8 mouse cellular contexts compared by ENCODE assay signal in the genomic region with DNA sequence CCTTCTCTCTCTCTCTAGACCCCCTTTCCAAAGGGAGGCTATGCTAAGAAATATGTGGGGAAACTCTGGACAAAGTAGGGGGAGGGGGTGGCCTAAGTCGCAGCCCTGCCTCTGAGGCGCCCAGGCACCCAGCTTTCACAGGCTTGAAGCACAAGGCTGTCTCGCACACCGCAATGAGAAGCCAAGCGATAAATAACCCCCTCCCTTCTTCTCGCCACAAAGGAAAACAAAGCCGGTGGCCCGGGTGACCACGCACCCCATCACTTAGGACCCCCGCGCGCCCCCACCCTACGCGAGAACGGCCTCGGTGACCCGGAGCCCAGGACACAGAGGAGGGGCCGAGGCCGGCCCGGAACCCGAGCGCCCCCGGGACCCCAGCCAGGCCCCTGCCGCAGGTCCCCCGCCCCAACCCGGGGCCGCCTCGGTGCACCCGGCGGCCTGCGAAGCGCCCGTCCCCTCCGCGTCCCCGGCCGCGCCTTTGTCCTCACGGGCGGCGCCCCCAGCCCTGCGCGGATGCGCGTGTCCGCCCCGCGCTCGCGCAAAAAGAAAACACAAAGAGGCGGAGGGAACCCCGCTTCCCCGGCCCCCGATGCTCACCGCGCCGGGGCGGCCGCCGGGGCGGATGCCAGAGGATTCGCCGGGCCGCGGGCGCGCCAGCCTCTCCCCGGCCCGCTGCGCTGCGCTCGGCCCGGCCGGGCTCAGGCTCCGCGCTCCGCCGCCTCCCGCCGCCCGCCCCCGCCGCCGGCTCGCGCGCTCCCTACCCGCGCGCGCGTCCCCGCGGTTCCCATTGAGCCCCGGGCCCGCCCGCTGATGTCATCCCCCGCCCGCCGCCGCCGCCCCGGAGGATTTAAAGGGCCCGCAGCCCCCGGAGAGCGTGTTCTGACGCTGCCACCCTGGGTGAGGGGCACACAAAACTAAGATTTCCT. TPM values are rescaled to one million over a fixed set of nuclear protein-coding genes. Genes with fewer than 3 reads are reported as not detected.
A peak's percentile ranks its signal among the peaks of the same experiment; 100 is the strongest.
DNase-seq lines count a peak whose midpoint lies in the region; ATAC-seq and TF ChIP-seq lines count a peak whose summit lies in the region.

No protein-coding gene starts in this region.

- in situ Hi-C loops in Patski (cut with MboI; ENCODE audit: low pct_unique_long_range_greater_than_20kb) = no loop called here

- H3K9me3 ChIP-seq in hindbrain, embryonic 10.5 days = no peaks in the 10 kb centered on the region

- no peak for TF ChIP-seq CTCF in Patski (IDR thresholded peaks at IDR 0.05)

- CTCF ChIA-PET in Patski (lab: Charles Lee) = no interaction called here

- H3K36me3 ChIP-seq in hindbrain, embryonic 10.5 days = peaks cover 34% of the 10 kb centered on the region

- ATAC-seq in Patski = peak; percentile 32

- under 1% methylated on average over 106 of the region's 107 CpGs for WGBS in hindbrain, embryonic 10.5 days

- H3K4me1 ChIP-seq in hindbrain, embryonic 10.5 days (replicated peaks) = peaks cover 73% of the 10 kb centered on the region

- POLR2A ChIA-PET in Patski (lab: Charles Lee) = interaction anchor here (0.5 kb wide), 1 partner anchor 29 kb away, joined by 3 read pairs; no protein-coding TSS in a partner anchor

- peak overlapping the region; percentile 100 for H3K27ac ChIP-seq in hindbrain, embryonic 10.5 days

- peak overlapping the region; percentile 98 for H3K4me3 ChIP-seq in hindbrain, embryonic 10.5 days

- no peak for DNase-seq in Patski (ENCODE audit: low read depth, low spot score)
- DNase-seq in cerebellum, adult 8-10 months = peak; percentile 79
- DNase-seq in frontal cortex, postnatal 10 days (ENCODE audit: low spot score in 2 of 2) = peak; percentile 66 to 85
- peak; percentile 81 for DNase-seq in hindbrain, embryonic 10.5 days (ENCODE audit: low spot score)
- DNase-seq in layer of hippocampus, postnatal 14 days (ENCODE audit: low spot score in 2 of 2) = peak; percentile 81 to 82
- peak; percentile 82 for DNase-seq in lung, postnatal 25 days (ENCODE audit: low spot score)
- DNase-seq in retina, embryonic 14.5 days (ENCODE audit: low spot score) = peak; percentile 79
- peak; percentile 91 for DNase-seq in thymus, postnatal 4 days

- no peaks in the 10 kb centered on the region for H3K27me3 ChIP-seq in Patski
- peaks cover 9% of the 10 kb centered on the region; the same call in 1 of the 2 replicates for H3K27me3 ChIP-seq in hindbrain, embryonic 10.5 days (ENCODE audit: insufficient read depth, poor library complexity, severe bottlenecking)

RNA-seq across cellular contexts. Expression of a gene that starts 13.8 kb away (rescaled TPM):
- polyA plus RNA-seq in Patski (2021) = 128 TPM
- 148 and 190 TPM in 2 replicates for polyA plus RNA-seq in hindbrain, embryonic 10.5 days (2016; fragmentation: Nextera tagmentation; extraction: Ambion mirVana)
- total RNA-seq in layer of hippocampus, postnatal 14 days (2021) = 100 to 1,000 TPM; 139 to 147 TPM

RNA-seq across cellular contexts. Expression of a gene that starts 38.2 kb away (rescaled TPM):
- polyA plus RNA-seq in Patski (2021) = 129 TPM
- 54.8 and 56.2 TPM in 2 replicates for polyA plus RNA-seq in hindbrain, embryonic 10.5 days (2016; fragmentation: Nextera tagmentation; extraction: Ambion mirVana)
- 10 to 100 TPM; 47.4 to 49.2 TPM for total RNA-seq in layer of hippocampus, postnatal 14 days (2021)
